Mouse (Mus musculus) midbrain, postnatal 0 days (tissue): ENCODE results near the gene Galnt4. TPM values are rescaled to one million over a fixed set of nuclear protein-coding genes. Genes with fewer than 3 reads are reported as not detected.

Experiments used
- ATAC-seq: fragments of 200-750 bp; cut with Nextera tagmentation; 2 replicates; pipeline ENCODE4 v1.8.0; 2017; ENCODE audit warnings: moderate number of reproducible peaks, mild to moderate bottlenecking, moderate TSS enrichment, moderate library complexity; ENCODE audit not compliant: low FRiP score
- DNase-seq: peaks from one replicate; pipeline ENCODE4 v3.0.0-alpha.2; 2015; ENCODE audit warnings: low spot score
- H3K27ac ChIP-seq: fragments of 300-500 bp; sonication (generic); 2 replicates; pipeline ENCODE4 v1.5.1; 2014; ENCODE audit warnings: low read depth, mild to moderate bottlenecking, low read length, mixed read lengths
- H3K27me3 ChIP-seq: fragments of 300-500 bp; sonication (generic); 2 replicates; pipeline ENCODE4 v1.6.1; 2014; ENCODE audit warnings: low read length, control low read depth, mixed read lengths; ENCODE audit not compliant: insufficient read depth
- H3K36me3 ChIP-seq: fragments of 300-500 bp; sonication (generic); 2 replicates; pipeline ENCODE4 v1.6.1; 2014; ENCODE audit warnings: low read length, control low read depth, mixed read lengths; ENCODE audit not compliant: insufficient read depth
- H3K4me1 ChIP-seq: fragments of 300-500 bp; sonication (generic); 2 replicates; pipeline ENCODE4 v1.6.1; 2014; ENCODE audit warnings: mild to moderate bottlenecking, control low read depth, antibody characterized with exemption, low read length, mixed read lengths; ENCODE audit not compliant: insufficient read depth
- H3K4me2 ChIP-seq: fragments of 300-500 bp; sonication (generic); 2 replicates; pipeline ENCODE4 v1.6.1; 2014; ENCODE audit warnings: low read depth, mild to moderate bottlenecking, low read length, mixed read lengths; ENCODE audit not compliant: poor library complexity, severe bottlenecking
- H3K4me3 ChIP-seq: fragments of 300-500 bp; sonication (generic); 2 replicates; pipeline ENCODE4 v1.5.1; 2014; ENCODE audit warnings: low read depth, mild to moderate bottlenecking, low read length, moderate library complexity
- H3K9ac ChIP-seq: fragments of 300-500 bp; sonication (generic); replicated peaks from 2 replicates; pipeline ENCODE4 v1.6.1; 2014; ENCODE audit warnings: mild to moderate bottlenecking, low read length, moderate library complexity, mixed read lengths; ENCODE audit not compliant: poor library complexity, severe bottlenecking
- H3K9me3 ChIP-seq: fragments of 300-500 bp; sonication (generic); 2 replicates; pipeline ENCODE4 v1.6.1; 2016; ENCODE audit warnings: low read length, control low read depth
- CTCF ChIP-seq: IDR thresholded peaks from 2 replicates; pipeline ENCODE4 v1.5.1; 2016; ENCODE audit warnings: antibody characterized with exemption, mild to moderate bottlenecking
- WGBS: fragments of 180-500 bp; shearing (Covaris S2); extraction: QIAGEN DNeasy Blood & Tissue Kit; methylation state at CpG from one replicate; pipeline ENCODE4 v1.1.7; 2014; 5-methylcytosine and 5-hydroxymethylcytosine counted together
- polyA plus RNA-seq: library from polyadenylated mRNA; unstranded; fragments of >200 nt; fragmentation: Nextera tagmentation; extraction: Ambion mirVana; gene quantifications from 2 replicates; pipeline ENCODE4 v1.2.1, GENCODE M21; 2015
- total RNA-seq: library from RNA; depleted of rRNA; stranded (reverse); fragments of >200 nt; gene quantifications from 2 replicates; pipeline ENCODE4 v1.2.3, GENCODE M21; 2014

The Galnt4 gene
- total and polyA plus RNA-seq, 2 experiments from 2014 or later, result 2.4 to 4.1 TPM

DNA sequence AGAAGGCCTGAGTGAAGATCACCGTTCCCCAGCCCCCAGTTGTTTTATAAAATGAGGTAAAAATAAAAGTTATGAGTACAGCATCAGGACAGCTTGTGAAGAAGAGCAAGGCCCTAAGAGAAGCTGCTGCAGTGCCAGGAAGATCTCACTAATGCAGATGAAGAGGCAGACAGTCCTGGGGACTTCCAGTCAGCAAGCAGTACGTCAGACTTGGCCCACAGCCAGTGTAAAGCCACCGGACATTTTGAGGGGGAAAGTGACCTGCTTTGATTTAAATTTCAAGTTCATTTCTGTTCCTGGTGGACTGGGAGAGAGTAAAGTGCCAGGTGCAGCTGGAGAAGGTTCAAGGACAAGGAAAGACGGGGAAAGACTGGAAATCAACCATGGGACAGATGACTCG lies 28.4 kb downstream of the Galnt4 start:
- no peak for TF ChIP-seq CTCF
- no peak overlapping the region for H3K27ac ChIP-seq
- H3K9ac ChIP-seq, result no peak overlapping the region
- DNase-seq (peak; percentile 54), ATAC-seq (no peak)
- no peak overlapping the region for H3K4me3 ChIP-seq
- H3K4me2 ChIP-seq, result no peak overlapping the region
- H3K36me3 ChIP-seq, result no peaks in the 10 kb centered on the region
- H3K4me1 ChIP-seq, result no peaks in the 10 kb centered on the region
- H3K27me3 ChIP-seq, result no peaks in the 10 kb centered on the region
- WGBS, result 63% methylated on average over 5 of the region's 5 CpGs
- no peaks in the 10 kb centered on the region for H3K9me3 ChIP-seq

DNA sequence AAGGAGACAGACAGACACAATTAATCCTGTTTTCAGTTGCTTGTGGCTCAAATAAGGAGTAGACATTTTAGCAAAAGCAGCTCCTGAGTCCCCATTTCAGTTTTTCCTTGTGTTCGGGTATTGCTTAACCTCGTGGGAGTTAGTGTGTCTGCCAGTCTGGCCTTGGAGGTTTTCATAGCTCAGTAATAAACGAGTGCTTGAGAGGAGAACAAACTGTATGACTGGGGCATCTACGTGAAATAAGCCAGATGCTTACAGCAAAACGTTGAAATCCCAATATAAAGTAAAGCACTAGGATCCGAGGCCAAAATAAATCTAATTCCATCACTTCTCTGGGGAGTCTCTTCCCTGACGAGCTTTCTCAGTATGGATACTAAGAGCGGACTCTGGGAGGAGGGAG lies 37.7 kb downstream of the Galnt4 start:
- Histone ChIP-seq H3K4me2 (no peak overlapping the region), H3K9me3 (no peaks in the 10 kb centered on the region), H3K4me1 (no peaks in the 10 kb centered on the region), H3K27ac (no peak overlapping the region), H3K4me3 (no peak overlapping the region), H3K9ac (no peak overlapping the region), H3K27me3 (no peaks in the 10 kb centered on the region), H3K36me3 (no peaks in the 10 kb centered on the region)
- TF ChIP-seq CTCF, result no peak
- WGBS, result 89% methylated on average over 8 of the region's 8 CpGs
- DNase-seq (no peak), ATAC-seq (no peak)

DNA sequence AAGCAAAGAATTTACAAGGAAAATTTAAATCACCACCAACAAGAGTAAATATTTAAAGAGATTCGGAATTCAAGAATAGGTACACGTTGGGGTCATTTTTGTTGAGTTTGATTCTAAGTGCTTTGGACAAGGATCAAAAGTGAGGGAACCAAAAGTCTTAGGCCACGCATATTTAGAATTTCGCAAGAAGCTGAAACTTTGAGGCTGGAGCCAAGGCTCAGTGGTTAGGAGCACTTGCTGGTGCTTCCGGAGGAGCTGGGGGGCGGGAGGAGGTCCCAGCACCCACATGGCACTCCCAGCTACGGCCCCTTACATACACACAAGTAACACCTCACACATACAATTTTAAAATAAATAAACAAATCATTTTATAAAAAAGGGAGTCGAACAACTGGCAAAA lies 38.6 kb downstream of the Galnt4 start:
- Histone ChIP-seq H3K36me3 (no peaks in the 10 kb centered on the region), H3K27ac (no peak overlapping the region), H3K9ac (no peak overlapping the region), H3K4me1 (no peaks in the 10 kb centered on the region), H3K4me2 (no peak overlapping the region), H3K27me3 (no peaks in the 10 kb centered on the region), H3K4me3 (no peak overlapping the region), H3K9me3 (no peaks in the 10 kb centered on the region)
- DNase-seq (no peak), ATAC-seq (no peak)
- WGBS, result 97% methylated on average over 8 of the region's 8 CpGs
- TF ChIP-seq CTCF, result no peak

DNA sequence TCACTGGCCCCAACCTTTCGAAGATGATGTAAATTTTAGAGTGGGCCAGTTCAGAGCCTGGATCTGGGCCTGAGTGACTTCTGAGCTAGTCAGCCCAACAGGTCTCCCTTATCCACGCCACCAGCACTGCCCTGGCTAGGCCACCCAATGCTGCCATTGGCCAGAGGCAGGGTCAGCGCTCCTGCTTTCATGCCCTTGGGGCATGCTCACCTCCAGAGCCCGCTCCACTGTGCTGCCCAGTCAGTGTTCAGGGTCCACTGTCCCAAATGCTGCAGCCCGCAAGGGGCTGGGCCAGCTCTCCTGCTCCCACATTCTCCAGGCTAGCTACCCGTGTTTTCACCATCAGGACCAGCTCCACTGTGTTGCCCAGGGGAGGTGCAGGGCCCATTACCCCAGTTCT lies 42.1 kb downstream of the Galnt4 start:
- ATAC-seq (no peak), DNase-seq (no peak)
- 94% methylated on average over 6 of the region's 6 CpGs for WGBS
- H3K4me2 ChIP-seq, result no peak overlapping the region
- no peak overlapping the region for H3K27ac ChIP-seq
- no peaks in the 10 kb centered on the region for H3K4me1 ChIP-seq
- TF ChIP-seq CTCF, result no peak
- no peaks in the 10 kb centered on the region for H3K36me3 ChIP-seq
- no peaks in the 10 kb centered on the region for H3K9me3 ChIP-seq
- H3K9ac ChIP-seq, result no peak overlapping the region
- no peak overlapping the region for H3K4me3 ChIP-seq
- H3K27me3 ChIP-seq, result no peaks in the 10 kb centered on the region

DNA sequence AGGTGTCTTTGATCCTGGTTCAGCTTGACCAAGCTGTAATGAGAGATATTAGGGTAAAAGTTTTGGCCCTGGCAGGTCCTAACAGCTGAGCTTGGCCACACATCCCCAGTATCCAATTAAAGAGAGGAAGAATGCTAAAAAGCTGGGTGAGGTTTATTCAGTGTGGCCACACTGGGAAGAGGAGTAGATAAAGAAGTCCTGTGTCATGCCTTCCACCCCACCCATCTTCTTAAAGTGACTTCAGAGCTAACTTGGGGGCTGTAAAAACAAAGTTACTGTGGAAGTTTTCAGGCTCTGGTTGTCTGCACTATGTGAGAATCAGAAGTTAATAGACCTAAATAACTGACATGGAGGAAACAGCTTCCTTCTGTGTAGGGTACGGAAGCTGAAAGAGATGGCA lies 43.6 kb downstream of the Galnt4 start:
- Histone ChIP-seq H3K4me1 (no peaks in the 10 kb centered on the region), H3K4me2 (no peak overlapping the region), H3K36me3 (no peaks in the 10 kb centered on the region), H3K27ac (no peak overlapping the region), H3K9ac (no peak overlapping the region), H3K27me3 (no peaks in the 10 kb centered on the region), H3K9me3 (no peaks in the 10 kb centered on the region), H3K4me3 (no peak overlapping the region)
- WGBS, result 97% methylated on average over 1 of the region's 1 CpGs
- TF ChIP-seq CTCF, result no peak
- no peak for ATAC-seq
- no peak for DNase-seq

DNA sequence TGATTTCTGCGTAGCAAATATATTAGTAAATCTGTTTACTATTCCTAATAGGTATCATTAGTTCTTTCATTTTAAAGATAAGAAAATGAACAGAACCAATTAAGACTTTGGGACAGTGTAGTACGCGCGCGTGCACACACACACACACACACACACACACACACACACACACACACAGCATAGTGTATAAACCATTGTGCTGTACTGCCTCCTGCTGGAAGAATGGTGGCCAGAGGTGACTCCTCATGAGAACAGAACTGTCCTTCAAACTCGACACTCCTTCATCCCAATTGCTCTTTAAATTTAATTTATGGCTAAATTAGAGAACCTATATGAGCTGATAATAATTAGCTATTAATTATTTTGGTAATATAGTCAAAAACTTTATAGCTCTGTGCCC lies 44.1 kb downstream of the Galnt4 start:
- TF ChIP-seq CTCF, result peak; percentile 54
- no peak for ATAC-seq
- H3K27ac ChIP-seq, result no peak overlapping the region
- no peak overlapping the region for H3K4me3 ChIP-seq
- no peak overlapping the region for H3K9ac ChIP-seq
- 90% methylated on average over 6 of the region's 6 CpGs for WGBS
- no peaks in the 10 kb centered on the region for H3K27me3 ChIP-seq
- no peak overlapping the region for H3K4me2 ChIP-seq
- no peaks in the 10 kb centered on the region for H3K36me3 ChIP-seq
- DNase-seq, result no peak
- H3K9me3 ChIP-seq, result no peaks in the 10 kb centered on the region
- no peaks in the 10 kb centered on the region for H3K4me1 ChIP-seq
